Mouse (Mus musculus): ENCODE measurements around the gene Filip1. TPM values are rescaled to one million over a fixed set of nuclear protein-coding genes. Genes with fewer than 3 reads are reported as not detected.

Filip1 gene
- polyA plus RNA-seq, 1 experiment, result 1.1 TPM

- WGBS, result 92% methylated on average over 13 of the region's 13 CpGs
- Histone ChIP-seq H3K27ac (ENCODE audit: insufficient read depth, low read length) (no peak overlapping the region), H3K27me3 (ENCODE audit: control insufficient read depth, insufficient read depth, low read length) (no peaks in the 10 kb centered on the region), H3K4me1 (ENCODE audit: control insufficient read depth, insufficient read depth, insufficient read length) (no peaks in the 10 kb centered on the region), H3K36me3 (ENCODE audit: control insufficient read depth, insufficient read depth, low read length) (no peaks in the 10 kb centered on the region), H3K4me3 (ENCODE audit: extremely low read depth, insufficient read depth, insufficient read length) (no peak overlapping the region)
- no peak for DNase-seq (ENCODE audit: low read depth in 1 of 2, low spot score in 2 of 2)
- no peak for TF ChIP-seq CTCF (IDR thresholded peaks at IDR 0.05; ENCODE audit: extremely low read depth, insufficient read depth, insufficient read length, insufficient replicate concordance)
These were observed 635 bp downstream of the Filip1 start for GRCm38 (mm10) chr9:80012016-80012415.

GRCm38 (mm10) chr9:80002394-80003188 is 10.1 kb downstream of the Filip1 start:
- Histone ChIP-seq H3K36me3 (ENCODE audit: control insufficient read depth, insufficient read depth, low read length) (no peaks in the 10 kb centered on the region), H3K4me3 (ENCODE audit: extremely low read depth, insufficient read depth, insufficient read length) (no peak overlapping the region), H3K27ac (ENCODE audit: insufficient read depth, low read length) (no peak overlapping the region), H3K4me1 (ENCODE audit: control insufficient read depth, insufficient read depth, insufficient read length) (no peaks in the 10 kb centered on the region), H3K27me3 (ENCODE audit: control insufficient read depth, insufficient read depth, low read length) (no peaks in the 10 kb centered on the region)
- DNase-seq (ENCODE audit: low read depth in 1 of 2, low spot score in 2 of 2), result peak; percentile 36 to 72
- TF ChIP-seq CTCF (IDR thresholded peaks at IDR 0.05; ENCODE audit: extremely low read depth, insufficient read depth, insufficient read length, insufficient replicate concordance), result peak; percentile 90; the same call in 1 of the 2 replicates
- TF ChIP-seq POLR2A (IDR thresholded peaks at IDR 0.05; ENCODE audit: low read depth, low read length), result no peak
- WGBS, result 58% methylated on average over 14 of the region's 14 CpGs

- H3K27ac ChIP-seq (ENCODE audit: insufficient read depth, low read length), result no peak overlapping the region
- H3K36me3 ChIP-seq (ENCODE audit: control insufficient read depth, insufficient read depth, low read length), result no peaks in the 10 kb centered on the region
- 76% methylated on average over 6 of the region's 6 CpGs for WGBS
- no peaks in the 10 kb centered on the region for H3K4me1 ChIP-seq (ENCODE audit: control insufficient read depth, insufficient read depth, insufficient read length)
- no peak overlapping the region for H3K4me3 ChIP-seq (ENCODE audit: extremely low read depth, insufficient read depth, insufficient read length)
- TF ChIP-seq CTCF (IDR thresholded peaks at IDR 0.05; ENCODE audit: extremely low read depth, insufficient read depth, insufficient read length, insufficient replicate concordance) (no peak), POLR2A (IDR thresholded peaks at IDR 0.05; ENCODE audit: low read depth, low read length) (no peak)
- no peaks in the 10 kb centered on the region for H3K27me3 ChIP-seq (ENCODE audit: control insufficient read depth, insufficient read depth, low read length)
- no peak for DNase-seq (ENCODE audit: low read depth in 1 of 2, low spot score in 2 of 2)
These were observed 15.4 kb downstream of the Filip1 start for GRCm38 (mm10) chr9:79997282-79997681.

- no peaks in the 10 kb centered on the region for H3K27me3 ChIP-seq (ENCODE audit: control insufficient read depth, insufficient read depth, low read length)
- H3K27ac ChIP-seq (ENCODE audit: insufficient read depth, low read length), result no peak overlapping the region
- H3K4me1 ChIP-seq (ENCODE audit: control insufficient read depth, insufficient read depth, insufficient read length), result no peaks in the 10 kb centered on the region
- TF ChIP-seq CTCF (IDR thresholded peaks at IDR 0.05; ENCODE audit: extremely low read depth, insufficient read depth, insufficient read length, insufficient replicate concordance) (no peak), POLR2A (IDR thresholded peaks at IDR 0.05; ENCODE audit: low read depth, low read length) (no peak)
- no peak for DNase-seq (ENCODE audit: low read depth in 1 of 2, low spot score in 2 of 2)
- WGBS, result 94% methylated on average over 5 of the region's 5 CpGs
- H3K36me3 ChIP-seq (ENCODE audit: control insufficient read depth, insufficient read depth, low read length), result no peaks in the 10 kb centered on the region
- no peak overlapping the region for H3K4me3 ChIP-seq (ENCODE audit: extremely low read depth, insufficient read depth, insufficient read length)
These were observed 18.4 kb downstream of the Filip1 start for GRCm38 (mm10) chr9:79994296-79994695.

- 88% methylated on average over 4 of the region's 4 CpGs for WGBS
- H3K27me3 ChIP-seq (ENCODE audit: control insufficient read depth, insufficient read depth, low read length), result no peaks in the 10 kb centered on the region
- no peak for DNase-seq (ENCODE audit: low read depth in 1 of 2, low spot score in 2 of 2)
- no peaks in the 10 kb centered on the region for H3K4me1 ChIP-seq (ENCODE audit: control insufficient read depth, insufficient read depth, insufficient read length)
- no peaks in the 10 kb centered on the region for H3K36me3 ChIP-seq (ENCODE audit: control insufficient read depth, insufficient read depth, low read length)
- no peak overlapping the region for H3K27ac ChIP-seq (ENCODE audit: insufficient read depth, low read length)
- TF ChIP-seq CTCF (IDR thresholded peaks at IDR 0.05; ENCODE audit: extremely low read depth, insufficient read depth, insufficient read length, insufficient replicate concordance) (no peak), POLR2A (IDR thresholded peaks at IDR 0.05; ENCODE audit: low read depth, low read length) (no peak)
- no peak overlapping the region for H3K4me3 ChIP-seq (ENCODE audit: extremely low read depth, insufficient read depth, insufficient read length)
These were observed 19.6 kb downstream of the Filip1 start for GRCm38 (mm10) chr9:79993066-79993465.

- Histone ChIP-seq H3K4me3 (ENCODE audit: extremely low read depth, insufficient read depth, insufficient read length) (no peak overlapping the region), H3K27ac (ENCODE audit: insufficient read depth, low read length) (no peak overlapping the region), H3K27me3 (ENCODE audit: control insufficient read depth, insufficient read depth, low read length) (no peaks in the 10 kb centered on the region), H3K36me3 (ENCODE audit: control insufficient read depth, insufficient read depth, low read length) (no peaks in the 10 kb centered on the region), H3K4me1 (ENCODE audit: control insufficient read depth, insufficient read depth, insufficient read length) (no peaks in the 10 kb centered on the region)
- 91% methylated on average over 16 of the region's 16 CpGs for WGBS
- DNase-seq (ENCODE audit: low read depth in 1 of 2, low spot score in 2 of 2), result no peak
- TF ChIP-seq CTCF (IDR thresholded peaks at IDR 0.05; ENCODE audit: extremely low read depth, insufficient read depth, insufficient read length, insufficient replicate concordance) (no peak), POLR2A (IDR thresholded peaks at IDR 0.05; ENCODE audit: low read depth, low read length) (no peak)
These were observed 22.1 kb downstream of the Filip1 start for GRCm38 (mm10) chr9:79990456-79991017.

- Histone ChIP-seq H3K27ac (ENCODE audit: insufficient read depth, low read length) (no peak overlapping the region), H3K4me1 (ENCODE audit: control insufficient read depth, insufficient read depth, insufficient read length) (no peaks in the 10 kb centered on the region), H3K36me3 (ENCODE audit: control insufficient read depth, insufficient read depth, low read length) (no peaks in the 10 kb centered on the region), H3K4me3 (ENCODE audit: extremely low read depth, insufficient read depth, insufficient read length) (no peak overlapping the region), H3K27me3 (ENCODE audit: control insufficient read depth, insufficient read depth, low read length) (no peaks in the 10 kb centered on the region)
- 79% methylated on average over 1 of the region's 1 CpGs for WGBS
- no peak for TF ChIP-seq POLR2A (IDR thresholded peaks at IDR 0.05; ENCODE audit: low read depth, low read length)
- TF ChIP-seq CTCF (IDR thresholded peaks at IDR 0.05; ENCODE audit: extremely low read depth, insufficient read depth, insufficient read length, insufficient replicate concordance), result no peak
- no peak for DNase-seq (ENCODE audit: low read depth in 1 of 2, low spot score in 2 of 2)
These were observed 22.9 kb downstream of the Filip1 start for GRCm38 (mm10) chr9:79989703-79990102.

All from spleen, adult 2 months (tissue).